Mouse (Mus musculus) T-helper 1 cell (primary cell): ENCODE data around the gene Olfr1367.

Source experiments
- in situ Hi-C: fragments of 300-600 bp; cut with MboI, MseI; formaldehyde crosslinking; loops from one replicate; pipeline ENCODE4 v1.15.1; 2025; ENCODE audit warnings: high pct_unique_total_duplicates

Olfr1367 gene

DNA sequence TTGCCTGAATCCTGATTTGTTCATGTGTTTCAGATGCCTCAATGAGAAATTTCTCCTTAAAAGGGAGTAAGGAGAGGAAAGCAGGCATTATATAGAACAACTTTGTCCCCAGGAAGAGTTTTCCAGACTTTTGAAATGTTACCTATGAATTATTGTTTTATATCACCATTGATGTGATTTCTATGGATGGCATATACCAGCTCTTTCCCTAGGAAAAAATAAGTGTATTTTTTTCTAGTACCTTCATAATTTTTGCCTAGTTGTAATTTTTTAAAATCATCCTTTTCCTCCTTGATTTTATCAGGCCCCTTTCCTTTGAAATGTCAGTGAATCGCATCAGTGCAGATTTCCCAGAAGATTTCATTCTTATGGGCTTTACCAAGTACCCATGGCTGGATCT, at the start of gene Olfr1367:
Gene Olfr1367 (plus strand): TSS at position 301 of the 400 bp plus-strand sequence.
- in situ Hi-C loops, result no loop called here

DNA sequence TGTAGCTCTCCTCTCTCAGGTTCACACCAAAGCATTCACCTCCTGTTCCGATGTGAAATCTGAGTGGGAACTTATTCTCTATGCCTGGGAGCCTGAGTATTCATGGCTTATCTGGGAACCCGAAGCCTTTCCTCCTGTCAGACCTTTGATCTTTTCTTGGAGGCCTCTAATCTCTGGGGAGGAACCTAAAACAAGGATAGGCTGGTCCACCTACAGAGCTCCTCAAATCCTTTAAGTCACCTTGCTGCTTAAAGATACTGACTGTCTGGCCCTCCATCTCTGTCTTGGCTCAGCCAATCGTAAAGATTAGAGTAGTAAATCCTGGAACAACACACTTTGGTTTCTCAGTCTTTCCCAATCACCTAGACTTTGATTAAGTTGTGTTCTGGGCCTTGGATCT, 48.2 kb upstream of the Olfr1367 start:
- in situ Hi-C loops, result no loop called here

GRCm38 (mm10) chr13:21304483-21305066, 42.1 kb upstream of the Olfr1367 start:
- in situ Hi-C loops, result no loop called here

DNA sequence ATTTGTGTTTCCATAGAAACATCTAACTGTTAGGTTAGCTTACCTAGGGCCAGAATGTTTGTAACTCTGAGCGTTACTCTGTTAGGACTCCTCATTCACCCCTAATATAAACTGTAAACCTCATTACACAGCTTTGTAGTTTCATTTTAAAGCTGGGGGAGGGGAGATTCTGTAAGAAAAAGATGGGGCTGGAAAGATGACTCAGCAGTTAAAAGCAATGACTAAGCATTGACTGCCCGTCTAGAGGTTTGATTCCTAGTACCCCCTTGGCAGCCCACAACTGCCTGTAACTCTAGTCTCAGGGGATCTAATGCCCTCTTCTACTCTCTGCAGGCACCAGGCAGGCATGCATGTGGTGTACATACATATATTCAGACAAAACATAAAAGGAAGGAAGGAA, 36.9 kb upstream of the Olfr1367 start:
- in situ Hi-C loops, result no loop called here

GRCm38 (mm10) chr13:21311926-21312325, 34.8 kb upstream of the Olfr1367 start, which contains the start of gene Gpx6:
Gene Gpx6 (plus strand): TSS chr13:21312125.
- in situ Hi-C loops, result no loop called here

- in situ Hi-C loops, result no loop called here
These were observed 33.9 kb upstream of the Olfr1367 start for GRCm38 (mm10) chr13:21312854-21313253.

- in situ Hi-C loops, result no loop called here
These were observed 32.8 kb upstream of the Olfr1367 start for GRCm38 (mm10) chr13:21313903-21314302.

DNA sequence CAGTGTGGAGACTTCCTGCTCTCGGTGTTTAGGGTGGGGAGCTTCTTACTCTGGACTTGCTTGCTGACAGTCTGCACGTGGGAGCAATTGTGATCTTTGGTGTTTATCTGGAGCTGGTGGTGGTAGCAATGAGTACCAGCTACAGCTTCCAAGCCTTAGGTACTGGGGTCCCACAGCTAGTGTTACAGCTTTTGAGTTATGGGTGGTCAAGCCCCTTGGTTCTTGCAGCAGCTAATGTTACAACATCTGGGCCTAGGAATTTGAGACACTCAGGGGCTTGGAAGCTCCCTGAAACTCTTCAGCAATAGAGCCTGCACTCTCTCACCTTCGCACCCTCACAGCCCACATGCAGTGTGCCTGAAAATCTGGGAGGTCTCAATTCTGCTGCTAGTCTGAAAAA, 26.4 kb upstream of the Olfr1367 start:
- in situ Hi-C loops, result loop anchor here (10.0 kb wide), 1 partner anchor 65 kb away; no protein-coding TSS in a partner anchor

GRCm38 (mm10) chr13:21321890-21322494, 24.7 kb upstream of the Olfr1367 start:
- in situ Hi-C loops, result loop anchor here (10.0 kb wide), 1 partner anchor 67 kb away; no protein-coding TSS in a partner anchor

DNA sequence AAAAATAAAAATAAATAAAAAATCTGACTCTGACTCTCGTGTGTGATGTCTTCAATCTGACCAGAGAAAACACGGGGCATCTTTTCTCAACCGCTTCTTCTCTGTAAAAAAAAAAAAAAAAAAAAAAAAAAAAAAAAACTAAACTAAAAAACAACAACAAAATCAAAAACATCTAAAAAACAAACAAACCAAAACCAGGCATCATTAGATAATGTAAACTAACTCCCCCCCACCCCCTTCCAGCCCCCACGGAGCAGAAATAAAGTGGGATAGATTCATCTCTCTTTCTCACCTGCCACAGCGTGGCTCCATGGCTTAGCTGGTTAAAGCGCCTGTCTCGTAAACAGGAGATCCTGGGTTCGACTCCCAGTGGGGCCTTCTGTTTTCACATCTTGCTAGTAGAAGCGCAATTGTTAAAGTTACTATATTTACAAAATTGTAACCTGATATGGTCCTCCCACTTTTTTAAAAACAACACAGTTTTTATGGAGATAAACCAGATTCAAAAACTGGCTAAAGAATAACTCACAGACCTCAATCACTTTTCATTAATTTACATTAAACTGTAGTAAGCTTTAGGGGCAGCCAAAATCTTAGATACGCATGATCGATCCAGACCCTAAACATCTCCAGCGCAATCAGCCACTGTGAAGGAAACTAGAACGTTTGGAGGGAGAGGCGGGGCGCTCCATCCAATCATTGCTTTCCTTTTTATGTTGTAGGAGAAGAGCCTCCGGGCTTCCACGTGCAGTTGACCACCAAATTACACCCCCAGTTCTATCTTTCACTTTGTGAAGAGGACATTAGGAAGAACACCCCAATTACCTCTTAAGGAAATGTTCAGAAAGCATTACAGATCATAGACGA, 24.0 kb upstream of the Olfr1367 start:
- in situ Hi-C loops, result loop anchor here (10.0 kb wide), 1 partner anchor 68 kb away; no protein-coding TSS in a partner anchor

- in situ Hi-C loops, result loop anchor here (10.0 kb wide), 1 partner anchor 69 kb away; no protein-coding TSS in a partner anchor
These were observed 23.3 kb upstream of the Olfr1367 start for GRCm38 (mm10) chr13:21323405-21323804.

- in situ Hi-C loops, result loop anchor here (10.0 kb wide), 1 partner anchor 71 kb away; no protein-coding TSS in a partner anchor
These were observed 20.5 kb upstream of the Olfr1367 start for GRCm38 (mm10) chr13:21326191-21326590.

DNA sequence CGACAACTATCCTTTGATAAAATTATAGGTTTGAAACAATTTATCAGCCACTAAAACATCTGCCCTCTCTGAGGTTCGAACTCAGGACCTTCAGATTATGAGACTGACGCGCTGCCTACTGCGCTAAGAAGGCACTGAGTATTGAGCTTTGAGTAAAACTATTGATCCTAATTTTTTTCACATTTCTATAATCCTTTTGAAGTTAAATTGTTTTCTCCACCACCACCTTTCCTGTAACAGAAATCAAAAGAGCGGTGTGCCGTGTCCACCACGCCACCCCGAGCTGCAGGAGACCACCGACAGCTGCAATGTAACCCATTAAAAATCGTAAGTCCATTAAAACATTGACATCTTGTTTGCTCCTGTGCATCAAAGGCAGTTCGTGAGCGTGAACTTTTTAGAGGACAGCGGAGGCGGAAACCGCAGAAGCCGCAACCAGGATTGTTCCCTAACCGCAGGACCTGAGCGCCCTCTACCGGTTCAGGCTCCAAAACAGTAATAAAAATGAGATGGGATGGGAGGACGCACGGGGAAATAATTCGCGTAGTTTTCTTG, 20.0 kb upstream of the Olfr1367 start:
- in situ Hi-C loops, result loop anchor here (10.0 kb wide), 1 partner anchor 72 kb away; no protein-coding TSS in a partner anchor

- in situ Hi-C loops, result loop anchor here (10.0 kb wide), 1 partner anchor 73 kb away; no protein-coding TSS in a partner anchor
These were observed 19.3 kb upstream of the Olfr1367 start for GRCm38 (mm10) chr13:21327424-21327823.

DNA sequence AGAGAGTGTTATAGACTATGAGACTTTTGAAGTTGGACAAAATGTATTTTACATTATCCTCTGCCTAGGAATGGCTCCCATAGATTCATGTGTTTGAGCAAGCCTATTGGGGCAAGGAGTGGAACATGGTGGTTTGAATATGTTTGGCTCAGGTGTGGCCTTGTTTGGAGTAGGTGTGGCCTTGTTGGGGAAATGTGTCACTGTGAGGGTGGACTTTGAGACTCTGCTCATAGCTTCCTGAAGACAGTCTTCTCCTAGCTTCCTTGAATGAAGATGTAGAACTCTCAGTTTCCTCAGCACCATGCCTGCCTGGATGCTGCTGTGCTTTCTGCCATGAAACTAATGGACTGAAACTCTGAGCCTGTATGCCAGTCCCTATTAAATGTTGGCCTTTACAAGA, 3.9 kb downstream of the Olfr1367 start:
- in situ Hi-C loops, result no loop called here

DNA sequence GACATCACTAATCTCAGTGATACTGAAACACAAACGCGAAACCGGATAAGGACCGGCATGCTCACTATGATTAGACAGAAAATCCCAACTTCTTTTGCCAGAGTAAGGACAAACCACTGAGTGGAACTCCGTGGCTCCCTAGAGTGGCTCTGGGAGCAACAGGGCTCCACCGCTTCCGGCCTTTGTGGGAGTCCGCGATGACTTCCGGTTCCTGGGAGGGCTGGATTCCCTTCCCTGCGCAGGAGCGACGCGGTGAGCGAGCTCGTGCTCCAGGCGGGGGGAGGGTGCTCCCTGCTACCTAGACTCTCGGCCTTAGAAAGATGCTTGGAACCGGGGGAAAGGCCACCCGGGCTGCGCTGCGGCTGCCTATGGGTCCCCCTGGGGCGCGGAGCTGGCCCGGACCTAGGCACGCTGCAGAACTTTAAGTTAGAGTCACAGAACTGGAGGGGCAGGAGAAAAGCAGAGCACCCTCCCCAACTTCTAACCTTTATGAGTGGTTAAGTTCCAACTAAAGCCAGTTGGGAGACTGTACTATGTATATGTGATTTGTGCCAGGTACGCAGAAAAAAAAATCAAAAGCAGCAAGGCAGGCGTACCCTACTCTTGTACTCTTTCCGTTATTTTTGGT, 16.0 kb downstream of the Olfr1367 start, which contains the start of gene Zscan12:
Gene Zscan12 (plus strand): TSS at position 200 of the 628 bp plus-strand sequence.
- in situ Hi-C loops, result no loop called here

GRCm38 (mm10) chr13:21363719-21364118, 17.0 kb downstream of the Olfr1367 start:
- in situ Hi-C loops, result no loop called here

- in situ Hi-C loops, result no loop called here
These were observed 19.9 kb downstream of the Olfr1367 start for GRCm38 (mm10) chr13:21366635-21367034.

GRCm38 (mm10) chr13:21372700-21373099, 26.0 kb downstream of the Olfr1367 start:
- in situ Hi-C loops, result no loop called here

GRCm38 (mm10) chr13:21377773-21378172, 31.1 kb downstream of the Olfr1367 start:
- in situ Hi-C loops, result no loop called here

GRCm38 (mm10) chr13:21395211-21395610, 48.5 kb downstream of the Olfr1367 start:
- in situ Hi-C loops, result no loop called here
